Mouse (Mus musculus) forebrain, embryonic 11.5 days (tissue): ENCODE results near the gene Tsacc. TPM values are rescaled to one million over a fixed set of nuclear protein-coding genes. Genes with fewer than 3 reads are reported as not detected.
"Not testable (repeated sequence)": the region's sequence is repeated elsewhere in the genome, so short reads cannot be mapped to it uniquely, and the experiment has no call there.

Experiments used
- ATAC-seq: fragments of 200-750 bp; cut with Nextera tagmentation; replicated peaks from 2 replicates; pipeline ENCODE4 v1.8.0; 2017; ENCODE audit warnings: moderate TSS enrichment; ENCODE audit not compliant: low FRiP score
- DNase-seq: peaks from one replicate; pipeline ENCODE4 v3.0.0-alpha.2; 2017; ENCODE audit warnings: low spot score
- H3K27ac ChIP-seq: fragments of 300-500 bp; sonication (generic); 2 replicates; pipeline ENCODE4 v1.5.1; 2014; ENCODE audit warnings: low read depth, low read length
- H3K27me3 ChIP-seq: fragments of 300-500 bp; sonication (generic); 2 replicates; pipeline ENCODE4 v1.6.1; 2014; ENCODE audit warnings: mild to moderate bottlenecking, low read length, mixed read lengths; ENCODE audit not compliant: control insufficient read depth, insufficient read depth
- H3K36me3 ChIP-seq: fragments of 300-500 bp; sonication (generic); 2 replicates; pipeline ENCODE4 v1.6.1; 2014; ENCODE audit warnings: mild to moderate bottlenecking, low read length, moderate library complexity, mixed read lengths; ENCODE audit not compliant: control insufficient read depth, insufficient read depth
- H3K4me1 ChIP-seq: fragments of 300-500 bp; sonication (generic); replicated peaks from 2 replicates; pipeline ENCODE4 v1.6.1; 2014; ENCODE audit warnings: low read length, mixed read lengths; ENCODE audit not compliant: control insufficient read depth, insufficient read depth
- H3K4me2 ChIP-seq: fragments of 300-500 bp; sonication (generic); 2 replicates; pipeline ENCODE4 v1.6.1; 2014; ENCODE audit warnings: low read depth, mild to moderate bottlenecking, low read length, moderate library complexity, mixed read lengths; ENCODE audit not compliant: severe bottlenecking
- H3K4me3 ChIP-seq: fragments of 300-500 bp; sonication (generic); 2 replicates; pipeline ENCODE4 v1.5.1; 2014; ENCODE audit warnings: low read depth, low read length
- H3K9ac ChIP-seq: fragments of 300-500 bp; sonication (generic); 2 replicates; pipeline ENCODE4 v1.6.1; 2014; ENCODE audit warnings: low read length
- H3K9me3 ChIP-seq: fragments of 300-500 bp; sonication (generic); 2 replicates; pipeline ENCODE4 v1.6.1; 2016; ENCODE audit warnings: low read length, mixed read lengths; ENCODE audit not compliant: control insufficient read depth
- WGBS: fragments of 180-500 bp; shearing (Covaris S2); extraction: QIAGEN DNeasy Blood & Tissue Kit; methylation state at CpG from one replicate; pipeline ENCODE4 v1.1.7; 2014; 5-methylcytosine and 5-hydroxymethylcytosine counted together
- polyA plus RNA-seq: library from polyadenylated mRNA; unstranded; fragments of >200 nt; fragmentation: Nextera tagmentation; extraction: Ambion mirVana; gene quantifications from 2 replicates; pipeline ENCODE4 v1.2.1, GENCODE M21; 2014

The Tsacc gene
- polyA plus RNA-seq, 1 experiment from 2014 or later, result 12.2 TPM

DNA sequence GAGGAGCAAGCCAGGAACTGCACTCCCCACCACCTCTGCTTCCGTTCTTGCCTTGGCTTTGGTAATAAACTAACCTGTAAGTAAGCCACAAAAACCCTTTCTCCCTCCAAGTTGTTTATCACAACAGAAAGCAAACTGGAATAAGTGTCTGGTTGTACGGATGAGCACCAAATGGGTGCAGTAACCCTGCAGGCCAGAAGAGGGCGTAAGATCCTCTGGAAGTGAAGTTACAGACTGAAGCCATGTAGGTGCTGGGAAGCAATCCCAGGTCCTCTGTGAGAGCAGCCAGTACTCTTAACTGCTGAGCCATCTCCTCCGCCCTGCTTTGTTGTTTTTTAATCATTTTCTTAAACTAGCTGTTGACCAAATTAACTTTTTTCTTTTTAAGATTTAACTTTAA lies 22.8 kb downstream of the Tsacc start:
- no peaks in the 10 kb centered on the region for H3K9me3 ChIP-seq
- no peak for ATAC-seq
- H3K4me2 ChIP-seq, result no peak overlapping the region
- H3K4me3 ChIP-seq, result no peak overlapping the region
- no peaks in the 10 kb centered on the region for H3K27me3 ChIP-seq
- H3K27ac ChIP-seq, result no peak overlapping the region
- DNase-seq, result no peak
- no peaks in the 10 kb centered on the region for H3K36me3 ChIP-seq
- no peak overlapping the region for H3K9ac ChIP-seq
- 92% methylated on average over 4 of the region's 4 CpGs for WGBS
- H3K4me1 ChIP-seq, result no peaks in the 10 kb centered on the region

DNA sequence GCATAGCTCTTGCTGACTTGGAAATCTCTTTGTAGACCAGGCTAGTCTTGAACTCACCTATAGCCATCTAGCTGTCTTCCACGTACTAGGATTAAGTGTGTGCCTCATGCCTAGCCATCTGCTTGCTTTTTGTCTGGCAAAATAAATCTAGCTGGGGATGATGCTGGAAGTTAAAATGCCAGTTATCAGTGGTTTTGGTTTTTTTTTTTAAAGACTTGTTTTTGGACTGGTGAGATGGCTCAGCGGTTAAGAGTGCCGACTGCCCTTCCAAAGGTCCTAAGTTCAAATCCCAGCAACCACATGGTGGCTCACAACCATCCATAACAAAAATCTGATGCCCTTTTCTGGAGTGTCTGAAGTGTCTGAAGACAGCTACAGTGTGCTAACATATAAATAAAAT lies 24.9 kb downstream of the Tsacc start:
- Histone ChIP-seq H3K9me3 (no peaks in the 10 kb centered on the region), H3K9ac (no peak overlapping the region), H3K4me2 (no peak overlapping the region), H3K27ac (no peak overlapping the region), H3K27me3 (no peaks in the 10 kb centered on the region), H3K4me1 (no peaks in the 10 kb centered on the region), H3K4me3 (no peak overlapping the region), H3K36me3 (no peaks in the 10 kb centered on the region)
- no peak for DNase-seq
- 93% methylated on average over 3 of the region's 3 CpGs for WGBS
- ATAC-seq, result no peak

DNA sequence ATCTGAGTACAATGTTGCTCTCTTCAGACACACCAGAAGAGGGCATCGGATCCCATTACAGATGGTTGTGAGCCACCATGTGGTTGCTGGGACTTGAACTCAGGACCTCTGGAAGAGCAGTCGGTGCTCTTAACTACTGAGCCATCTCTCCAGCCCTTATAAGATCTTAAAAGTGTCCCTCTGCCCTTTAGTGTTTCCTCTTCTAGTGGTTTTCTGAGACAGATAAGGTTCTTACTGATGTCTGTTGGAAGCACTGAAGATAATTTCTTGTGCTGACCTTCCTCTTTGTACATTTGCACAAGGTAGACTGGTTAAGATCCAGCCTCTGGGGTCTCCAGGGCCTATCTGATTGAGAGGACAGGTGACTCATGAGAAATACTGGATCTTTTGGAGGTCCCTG lies 25.5 kb downstream of the Tsacc start:
- H3K9me3 ChIP-seq, H3K27ac ChIP-seq, ATAC-seq, H3K27me3 ChIP-seq, H3K4me1 ChIP-seq, DNase-seq, H3K4me2 ChIP-seq, H3K9ac ChIP-seq, H3K36me3 ChIP-seq, H3K4me3 ChIP-seq: not testable (repeated sequence)
- 94% methylated on average over 2 of the region's 2 CpGs for WGBS

DNA sequence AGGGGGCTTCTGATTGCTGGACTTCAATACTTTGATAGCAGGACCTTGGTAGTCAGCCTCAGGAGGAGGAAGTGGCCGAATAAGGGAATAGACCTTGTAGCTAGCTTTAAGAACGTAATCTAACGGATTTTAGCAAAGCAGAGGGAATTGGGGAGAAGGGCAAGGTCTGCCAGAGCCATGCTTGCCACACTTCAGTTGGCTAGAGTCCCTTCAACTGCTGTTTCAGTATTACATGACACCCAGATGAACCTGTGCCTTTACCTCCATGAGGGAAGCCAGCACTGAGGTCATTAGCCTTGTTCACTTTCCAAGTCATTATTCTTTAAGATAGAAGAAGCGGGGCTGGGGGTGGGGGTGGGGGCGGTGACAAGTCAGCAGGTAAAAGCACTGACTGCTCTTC lies 27.8 kb downstream of the Tsacc start:
- H3K4me1 ChIP-seq, result no peaks in the 10 kb centered on the region
- no peak for ATAC-seq

DNA sequence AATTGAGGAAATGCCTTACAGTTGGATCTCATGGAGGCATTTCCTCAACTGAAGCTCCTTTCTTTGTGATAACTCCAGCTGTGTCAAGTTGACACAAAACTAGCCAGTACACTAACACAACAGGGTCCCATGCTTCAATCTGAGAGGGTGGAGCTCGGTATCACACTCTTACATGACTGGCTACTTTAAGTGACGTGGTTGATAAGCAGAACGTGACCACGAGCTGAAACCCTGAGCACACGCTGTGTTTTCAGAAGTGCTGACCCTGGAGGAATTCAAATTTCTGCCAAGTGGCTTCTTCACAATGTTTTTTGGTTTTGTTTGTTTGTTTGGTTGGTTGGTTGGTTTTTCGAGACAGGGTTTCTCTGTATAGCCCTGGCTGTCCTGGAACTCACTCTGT lies 28.8 kb downstream of the Tsacc start:
- DNase-seq, H3K9ac ChIP-seq, H3K4me1 ChIP-seq, H3K9me3 ChIP-seq, H3K27me3 ChIP-seq, H3K36me3 ChIP-seq, ATAC-seq, H3K4me2 ChIP-seq, H3K4me3 ChIP-seq, H3K27ac ChIP-seq: not testable (repeated sequence)
- WGBS, result 85% methylated on average over 6 of the region's 6 CpGs

More for the DNA sequence above, 27.8 kb downstream of the Tsacc start:
- no peak overlapping the region for H3K9ac ChIP-seq
- no peaks in the 10 kb centered on the region for H3K27me3 ChIP-seq
- 86% methylated on average over 5 of the region's 5 CpGs for WGBS
- H3K9me3 ChIP-seq, result no peaks in the 10 kb centered on the region
- no peak overlapping the region for H3K27ac ChIP-seq
- H3K4me2 ChIP-seq, result no peak overlapping the region
- no peak overlapping the region for H3K4me3 ChIP-seq
- DNase-seq, result no peak
- no peaks in the 10 kb centered on the region for H3K36me3 ChIP-seq

DNA sequence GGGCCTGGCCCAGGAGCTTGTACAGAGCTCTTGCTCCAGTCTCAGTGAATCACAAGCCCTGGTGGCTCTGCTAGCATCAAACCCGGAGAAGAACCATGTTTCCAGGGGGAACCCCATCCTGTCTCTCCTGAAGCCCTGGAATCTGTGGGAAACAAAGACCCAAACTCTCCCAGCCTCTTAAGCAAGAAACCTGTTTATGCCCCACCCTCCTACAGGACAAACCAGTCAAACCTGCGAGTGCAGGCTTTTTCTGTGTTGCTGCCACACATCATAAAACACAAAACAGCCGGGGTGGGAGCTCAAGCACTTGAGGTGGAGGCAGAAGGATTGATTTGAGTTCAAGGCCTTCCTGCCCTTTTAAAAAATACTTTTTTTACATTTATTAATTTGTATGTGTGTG lies 34.5 kb downstream of the Tsacc start:
- H3K4me2 ChIP-seq, result no peak overlapping the region
- no peaks in the 10 kb centered on the region for H3K36me3 ChIP-seq
- no peaks in the 10 kb centered on the region for H3K9me3 ChIP-seq
- no peak for DNase-seq
- no peaks in the 10 kb centered on the region for H3K4me1 ChIP-seq
- no peak overlapping the region for H3K4me3 ChIP-seq
- H3K9ac ChIP-seq, result no peak overlapping the region
- no peak for ATAC-seq
- H3K27me3 ChIP-seq, result no peaks in the 10 kb centered on the region
- H3K27ac ChIP-seq, result no peak overlapping the region
- WGBS, result 78% methylated on average over 3 of the region's 3 CpGs

DNA sequence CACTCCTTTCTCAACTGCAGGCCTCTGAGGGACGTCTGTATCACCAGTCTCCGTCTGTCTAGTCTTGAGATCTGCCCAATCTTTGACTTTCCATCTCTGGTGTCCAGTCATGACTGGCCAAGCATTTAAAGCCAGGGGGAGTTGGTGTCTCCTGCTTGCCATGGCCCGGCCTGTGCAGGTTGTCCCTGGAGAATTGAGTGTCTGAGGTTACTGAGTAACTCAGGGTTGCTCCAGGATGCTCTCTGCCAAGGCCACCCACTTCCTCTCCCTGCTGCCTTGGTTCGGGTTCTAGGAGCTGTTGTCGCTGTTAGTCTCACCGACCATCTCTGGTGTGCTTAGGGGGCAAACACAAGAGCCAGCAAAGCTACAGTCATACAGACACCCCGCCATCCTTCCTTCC lies 40.4 kb downstream of the Tsacc start:
- Histone ChIP-seq H3K27me3 (peaks cover 17% of the 10 kb centered on the region), H3K9me3 (no peaks in the 10 kb centered on the region)
- WGBS, result 87% methylated on average over 7 of the region's 7 CpGs

DNA sequence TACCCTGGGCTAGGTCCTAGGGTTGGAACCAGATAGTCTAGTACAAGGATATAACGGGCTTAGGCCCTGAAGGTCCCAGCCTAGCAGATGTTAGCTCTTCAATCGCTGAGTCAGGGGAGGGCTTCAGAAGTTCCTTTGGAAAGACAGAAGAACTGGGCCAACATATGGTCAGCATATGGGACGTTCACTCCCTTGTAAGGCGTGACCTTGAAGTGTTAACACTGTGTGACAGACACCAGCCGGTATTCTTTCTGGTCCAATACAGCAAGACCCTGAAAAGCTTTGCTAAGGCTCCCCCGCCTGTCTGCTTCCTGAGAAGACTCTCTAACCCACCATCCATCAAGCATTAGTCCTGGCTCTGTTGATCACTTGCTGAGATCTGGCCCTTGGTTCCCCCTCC lies 40.8 kb downstream of the Tsacc start:
- no peak overlapping the region for H3K4me3 ChIP-seq
- WGBS, result 84% methylated on average over 6 of the region's 6 CpGs
- H3K27me3 ChIP-seq, result peaks cover 17% of the 10 kb centered on the region
- DNase-seq (no peak), ATAC-seq (no peak)
- no peaks in the 10 kb centered on the region for H3K9me3 ChIP-seq
- no peaks in the 10 kb centered on the region for H3K36me3 ChIP-seq
- H3K9ac ChIP-seq, result no peak overlapping the region
- no peak overlapping the region for H3K4me2 ChIP-seq
- peaks cover 4% of the 10 kb centered on the region for H3K4me1 ChIP-seq
- no peak overlapping the region for H3K27ac ChIP-seq

More for the DNA sequence above, 40.4 kb downstream of the Tsacc start:
- ATAC-seq, result no peak
- H3K9ac ChIP-seq, result no peak overlapping the region
- no peak for DNase-seq
- no peaks in the 10 kb centered on the region for H3K36me3 ChIP-seq
- H3K4me2 ChIP-seq, result no peak overlapping the region
- H3K4me1 ChIP-seq, result peaks cover 4% of the 10 kb centered on the region
- no peak overlapping the region for H3K27ac ChIP-seq
- no peak overlapping the region for H3K4me3 ChIP-seq

DNA sequence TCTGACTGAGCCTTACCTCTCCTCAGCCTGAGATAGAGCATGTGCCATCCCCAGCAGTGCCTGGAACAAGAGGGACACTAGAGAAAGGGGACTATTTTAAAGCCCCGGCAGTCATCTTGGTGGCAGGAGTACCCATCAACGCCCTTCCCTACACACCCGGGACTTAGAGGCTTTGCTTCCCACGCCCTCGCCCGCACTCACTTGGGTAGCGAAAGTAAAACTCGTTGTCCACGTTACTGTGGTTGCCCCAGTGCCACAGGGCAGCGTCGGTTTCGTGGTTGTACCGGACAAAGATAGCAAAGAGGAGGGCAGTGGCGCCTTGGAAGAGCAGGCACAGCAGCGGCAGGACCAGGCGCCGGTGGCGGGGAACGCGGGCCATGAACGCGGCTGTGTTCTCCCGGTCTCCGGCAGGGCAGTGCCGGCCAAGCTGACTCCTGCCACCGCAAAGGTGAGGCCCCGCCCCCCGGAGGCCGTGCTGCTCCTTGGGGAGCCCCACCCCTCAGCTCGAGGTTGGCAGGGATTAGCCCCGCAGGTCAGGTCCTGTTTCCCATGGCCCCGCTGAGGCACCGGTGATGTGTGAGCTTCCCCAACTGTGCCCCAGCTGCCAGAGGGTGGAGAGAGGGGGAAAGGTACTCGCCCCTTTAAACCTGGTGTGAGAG lies 42.4 kb downstream of the Tsacc start, which contains the start of gene Rhbg:
Gene Rhbg, minus strand, starts transcription at position 442 of the 659 bp plus-strand sequence.
- peaks cover 17% of the 10 kb centered on the region for H3K27me3 ChIP-seq
- H3K36me3 ChIP-seq, result no peaks in the 10 kb centered on the region
- peak within 1 kb of the TSS; percentile 31 for H3K4me3 ChIP-seq
- H3K4me1 ChIP-seq, result peaks cover 4% of the 10 kb centered on the region
- DNase-seq (peak; percentile 64), ATAC-seq (no peak)
- no peak within 1 kb of the TSS for H3K27ac ChIP-seq
- H3K4me2 ChIP-seq, result peak within 1 kb of the TSS; percentile 68
- WGBS, result 3% methylated on average over 34 of the region's 34 CpGs
- no peaks in the 10 kb centered on the region for H3K9me3 ChIP-seq
- H3K9ac ChIP-seq, result peak within 1 kb of the TSS; percentile 54
